Mouse (Mus musculus): Measurements from ENCODE around the gene Gm11757. TPM values are rescaled to one million over a fixed set of nuclear protein-coding genes. Genes with fewer than 3 reads are reported as not detected.

Gene Gm11757
- polyA plus RNA-seq (2015; fragmentation: Illumina TruSeq; extraction: RNeasy Lipid Tissue Mini Kit (QIAGEN cat#74804); ENCODE audit: insufficient read depth, low replicate concordance): not detected

DNA sequence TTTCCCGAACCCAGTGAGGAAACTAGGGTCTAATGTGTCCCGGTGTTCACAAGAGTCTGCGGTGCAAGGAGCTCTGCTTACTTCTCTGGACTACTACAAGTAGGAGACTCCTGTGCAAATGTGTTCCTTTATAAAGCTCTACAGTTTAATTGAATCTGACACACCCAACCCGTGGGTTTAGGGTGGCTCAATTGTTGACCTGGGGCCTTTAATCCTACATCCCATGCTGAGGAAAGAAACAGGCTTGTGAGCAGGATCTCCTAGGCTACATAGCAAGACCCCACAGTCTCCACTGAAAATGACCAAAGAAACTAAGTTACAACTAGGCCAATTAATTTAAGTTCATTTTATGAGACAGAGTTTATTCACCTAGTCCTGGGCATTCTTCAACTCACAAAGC lies at the start of gene Gm11757:
Gm11757 (minus strand) TSS at position 101 of the 400 bp plus-strand sequence.

GRCm38 (mm10) chr4:73920660-73921059 lies 29.7 kb upstream of the Gm11757 start, which contains the start of gene Gm11756:
TSS of gene Gm11756 (minus strand) at chr4:73920760.

GRCm38 (mm10) chr4:73905853-73906252 lies 14.9 kb upstream of the Gm11757 start, which contains the start of gene Gm13871:
TSS of gene Gm13871 (minus strand) at chr4:73905953.

GRCm38 (mm10) chr4:73876166-73876565 lies 14.7 kb downstream of the Gm11757 start, which contains the start of gene Gm11758:
TSS of gene Gm11758 (minus strand) at chr4:73876266.

Other genes starting within 250 kb of the Gm11757 start
- gene Gm11239, start 222.8 kb downstream of the Gm11757 start, polyA plus RNA-seq (2015; fragmentation: Illumina TruSeq; extraction: RNeasy Lipid Tissue Mini Kit (QIAGEN cat#74804); ENCODE audit: insufficient read depth, low replicate concordance): not detected
- not detected for gene Gm428, start 207.6 kb downstream of the Gm11757 start, polyA plus RNA-seq (2015; fragmentation: Illumina TruSeq; extraction: RNeasy Lipid Tissue Mini Kit (QIAGEN cat#74804); ENCODE audit: insufficient read depth, low replicate concordance)
- 0.04 TPM for gene Rasef, start 100.1 kb downstream of the Gm11757 start, polyA plus RNA-seq (2015; fragmentation: Illumina TruSeq; extraction: RNeasy Lipid Tissue Mini Kit (QIAGEN cat#74804); ENCODE audit: insufficient read depth, low replicate concordance)
- not detected for gene Gm11758, start 14.8 kb downstream of the Gm11757 start, polyA plus RNA-seq (2015; fragmentation: Illumina TruSeq; extraction: RNeasy Lipid Tissue Mini Kit (QIAGEN cat#74804); ENCODE audit: insufficient read depth, low replicate concordance)
- gene Gm13871, start 14.8 kb upstream of the Gm11757 start, polyA plus RNA-seq (2015; fragmentation: Illumina TruSeq; extraction: RNeasy Lipid Tissue Mini Kit (QIAGEN cat#74804); ENCODE audit: insufficient read depth, low replicate concordance): not detected
- gene Gm11756, start 29.6 kb upstream of the Gm11757 start, polyA plus RNA-seq (2015; fragmentation: Illumina TruSeq; extraction: RNeasy Lipid Tissue Mini Kit (QIAGEN cat#74804); ENCODE audit: insufficient read depth, low replicate concordance): not detected
- gene 2310002L09Rik, start 59.7 kb upstream of the Gm11757 start, polyA plus RNA-seq (2015; fragmentation: Illumina TruSeq; extraction: RNeasy Lipid Tissue Mini Kit (QIAGEN cat#74804); ENCODE audit: insufficient read depth, low replicate concordance): not detected
- 1.1 TPM for gene Frmd3, start 122.3 kb upstream of the Gm11757 start, polyA plus RNA-seq (2015; fragmentation: Illumina TruSeq; extraction: RNeasy Lipid Tissue Mini Kit (QIAGEN cat#74804); ENCODE audit: insufficient read depth, low replicate concordance)

All from spleen, adult 10 weeks (tissue).